Mouse (Mus musculus): ENCODE results near the gene Tnni3k.

DNA sequence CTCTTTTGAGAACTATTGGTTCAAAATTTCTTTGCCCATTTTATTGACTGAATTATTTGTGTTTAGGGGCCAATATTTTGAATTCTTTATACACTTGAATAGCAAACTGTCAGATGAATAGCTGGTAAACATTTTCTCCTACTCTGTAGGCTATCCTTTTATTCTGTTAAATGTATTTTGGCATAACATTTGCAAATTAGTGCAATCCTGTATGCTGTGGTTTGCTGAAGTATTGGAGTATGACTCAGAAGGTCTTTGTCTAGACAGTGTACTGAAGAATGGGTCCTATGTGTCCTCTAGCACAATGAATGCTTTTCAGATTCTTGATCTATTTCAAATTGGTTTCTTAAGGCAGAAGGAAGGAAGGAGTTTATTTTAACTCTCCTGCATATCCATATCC is 2.4 kb upstream of the Tnni3k start:
- TF ChIP-seq CTCF (IDR thresholded peaks at IDR 0.05; ENCODE audit: low read depth) (no peak), EP300 (IDR thresholded peaks at IDR 0.05; ENCODE audit: low read depth) (no peak)

Data from heart, postnatal 0 days (tissue).